Mouse (Mus musculus): ENCODE results near the gene Ppp4r3a.
"Not testable (repeated sequence)": the region's sequence is repeated elsewhere in the genome, so short reads cannot be mapped to it uniquely, and the experiment has no call there.

Ppp4r3a gene

GRCm38 (mm10) chr12:101083076-101083838 lies at the start of gene Ppp4r3a:
Gene Ppp4r3a, minus strand, starts transcription at chr12:101083702.
- DNase-seq (ENCODE audit: low spot score): peak; percentile 94

- DNase-seq (ENCODE audit: low spot score): peak; percentile 79
These were observed 39.5 kb upstream of the Ppp4r3a start for GRCm38 (mm10) chr12:101123013-101123412.

DNA sequence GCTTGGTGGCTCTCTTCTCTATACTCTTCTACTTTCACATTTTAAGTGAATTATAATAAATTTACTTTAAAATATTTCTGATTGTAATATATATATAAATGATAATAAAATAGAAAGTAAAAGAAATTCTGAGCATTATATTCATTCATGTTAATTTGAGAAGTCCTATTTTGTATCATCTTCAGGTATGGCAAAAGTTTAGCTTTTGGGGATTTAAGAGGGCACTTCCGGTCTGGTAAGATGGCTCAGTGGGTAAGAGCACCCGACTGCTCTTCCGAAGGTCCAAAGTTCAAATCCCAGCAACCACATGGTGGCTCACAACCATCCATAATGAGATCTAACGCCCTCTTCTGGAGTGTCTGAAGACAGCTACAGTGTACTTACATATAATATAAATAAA lies 38.6 kb upstream of the Ppp4r3a start:
- DNase-seq (ENCODE audit: low spot score): not testable (repeated sequence)

- not testable (repeated sequence) for DNase-seq (ENCODE audit: low spot score)
These were observed 26.5 kb upstream of the Ppp4r3a start for GRCm38 (mm10) chr12:101109794-101110585.

- DNase-seq (ENCODE audit: low spot score): no peak
These were observed 24.2 kb upstream of the Ppp4r3a start for GRCm38 (mm10) chr12:101107722-101108121.

DNA sequence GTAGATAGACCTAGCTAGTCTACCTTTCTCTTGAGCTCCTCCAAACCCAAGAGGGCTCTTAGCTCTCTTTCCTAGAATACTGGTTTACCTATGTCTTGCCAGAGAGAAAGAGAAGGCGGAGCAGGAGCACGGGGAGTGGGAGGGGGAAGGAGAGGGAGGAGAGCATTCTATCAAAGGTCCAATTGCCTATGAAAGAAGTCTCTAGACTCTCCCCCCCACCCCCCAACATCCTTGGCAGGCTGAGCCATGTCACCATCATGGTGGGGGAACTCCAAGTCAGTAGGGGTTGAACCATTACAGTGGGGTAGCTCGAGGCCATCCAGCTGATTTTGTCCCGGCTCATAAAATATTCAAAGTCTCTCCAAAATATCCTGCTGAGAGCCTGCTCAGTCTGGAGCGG lies 22.1 kb upstream of the Ppp4r3a start:
- DNase-seq (ENCODE audit: low spot score): no peak

DNA sequence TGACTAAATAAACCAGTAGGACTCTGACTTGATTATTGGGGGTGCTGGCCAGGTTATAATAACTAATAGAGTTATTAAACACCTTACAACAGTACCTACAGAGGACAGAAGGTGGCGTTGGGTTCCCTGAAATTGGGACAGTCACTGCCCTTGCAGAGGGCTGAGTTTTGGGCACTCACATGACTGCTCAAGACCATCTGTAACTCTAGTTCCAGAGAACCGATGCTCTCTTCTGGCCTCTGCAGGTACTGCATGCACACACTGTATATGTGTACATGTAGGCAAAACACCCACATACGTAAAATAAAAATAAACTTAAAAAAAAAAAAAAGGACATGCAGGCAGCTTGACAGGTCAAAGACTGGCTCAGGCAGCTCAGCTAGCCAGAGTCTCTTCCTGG lies 19.1 kb upstream of the Ppp4r3a start:
- DNase-seq (ENCODE audit: low spot score): peak; percentile 50

DNA sequence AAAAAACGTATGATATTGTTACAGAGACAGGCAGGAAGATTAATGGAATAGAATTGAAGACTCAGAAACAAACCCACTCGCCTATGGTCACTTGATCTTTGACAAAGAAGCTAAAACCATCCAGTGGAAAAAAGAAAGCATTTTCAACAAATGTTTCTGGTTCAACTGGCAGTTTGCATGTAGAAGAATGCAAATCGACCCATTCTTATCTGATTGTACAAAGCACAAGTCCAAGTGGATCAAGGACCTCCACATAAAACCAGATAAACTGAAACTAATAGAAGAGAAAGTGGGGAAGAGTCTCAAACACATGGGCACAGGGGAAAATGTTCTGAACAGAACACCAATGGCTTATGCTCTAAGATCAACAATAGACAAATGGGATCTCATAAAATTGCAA lies 10.2 kb upstream of the Ppp4r3a start:
- DNase-seq (ENCODE audit: low spot score): not testable (repeated sequence)

GRCm38 (mm10) chr12:101089955-101090354 lies 6.5 kb upstream of the Ppp4r3a start:
- DNase-seq (ENCODE audit: low spot score): no peak

- DNase-seq (ENCODE audit: low spot score): no peak
These were observed 3.9 kb upstream of the Ppp4r3a start for GRCm38 (mm10) chr12:101087406-101087805.

- no peak for DNase-seq (ENCODE audit: low spot score)
These were observed 1.6 kb upstream of the Ppp4r3a start for GRCm38 (mm10) chr12:101084881-101085666.

GRCm38 (mm10) chr12:101084237-101084636 lies 735 bp upstream of the Ppp4r3a start:
- DNase-seq (ENCODE audit: low spot score): no peak

DNA sequence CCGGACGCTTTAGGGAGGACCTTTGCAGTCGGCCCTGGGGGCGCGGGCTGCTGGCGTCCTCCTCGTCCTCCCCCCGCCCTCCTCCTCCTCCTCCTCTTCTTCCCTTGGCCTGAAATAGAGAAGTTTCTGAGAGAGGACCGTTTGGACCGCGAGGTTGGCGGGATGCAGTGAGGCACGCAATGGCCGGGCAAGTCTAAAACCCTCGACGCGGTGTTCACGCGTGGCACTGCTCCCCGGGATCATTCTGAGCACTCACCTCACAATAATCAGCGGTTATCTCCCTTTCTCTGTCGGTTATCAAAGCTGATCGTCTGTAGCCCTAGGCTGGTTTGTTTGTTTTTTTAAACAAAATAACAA lies 315 bp upstream of the Ppp4r3a start:
- DNase-seq (ENCODE audit: low spot score): no peak

- peak; percentile 24 for DNase-seq (ENCODE audit: low spot score)
These were observed 1.0 kb downstream of the Ppp4r3a start for GRCm38 (mm10) chr12:101082296-101083075.

- no peak for DNase-seq (ENCODE audit: low spot score)
These were observed 5.5 kb downstream of the Ppp4r3a start for GRCm38 (mm10) chr12:101077955-101078354.

DNA sequence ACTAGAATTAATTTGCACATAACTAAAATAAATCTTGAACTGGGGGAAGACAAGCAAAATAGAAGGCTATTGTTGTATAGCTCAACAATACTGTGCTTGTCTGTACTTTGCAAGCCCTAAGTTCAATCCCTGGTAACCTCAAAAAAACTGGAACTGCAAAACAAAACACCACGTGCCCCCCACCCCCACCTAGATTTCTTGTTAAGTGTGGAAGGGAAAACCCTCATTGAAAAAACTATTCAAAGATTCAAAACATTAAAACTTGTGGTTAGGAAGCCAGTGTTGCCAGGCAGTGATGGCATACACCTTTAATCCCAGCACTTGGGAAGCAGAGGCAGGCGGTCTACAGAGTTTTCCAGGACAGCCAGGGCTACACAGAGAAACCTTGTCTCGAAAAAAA lies 8.1 kb downstream of the Ppp4r3a start:
- no peak for DNase-seq (ENCODE audit: low spot score)

GRCm38 (mm10) chr12:101074821-101075429 lies 8.6 kb downstream of the Ppp4r3a start:
- no peak for DNase-seq (ENCODE audit: low spot score)

GRCm38 (mm10) chr12:101069813-101070212 lies 13.7 kb downstream of the Ppp4r3a start:
- no peak for DNase-seq (ENCODE audit: low spot score)

DNA sequence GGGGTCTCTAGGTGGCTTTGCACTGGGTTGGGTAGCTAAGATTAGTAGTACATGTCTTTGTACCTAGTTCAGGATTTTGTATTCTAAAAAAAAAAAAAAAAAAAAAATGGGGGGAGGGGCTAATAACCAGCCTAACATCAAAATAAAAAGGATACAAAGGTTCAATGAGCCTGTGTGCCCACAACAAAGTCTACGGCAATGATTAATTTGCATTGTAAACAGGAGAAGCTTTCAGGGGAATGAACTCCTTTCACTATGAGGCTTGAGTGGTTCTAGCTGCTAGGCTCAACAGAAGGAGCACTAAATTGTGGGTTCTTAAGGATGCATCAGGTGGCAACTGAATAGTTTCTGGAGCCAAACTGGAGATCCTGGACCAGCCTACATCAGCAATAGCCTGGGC lies 17.2 kb downstream of the Ppp4r3a start:
- no peak for DNase-seq (ENCODE audit: low spot score)

GRCm38 (mm10) chr12:101039956-101040355 lies 43.5 kb downstream of the Ppp4r3a start:
- no peak for DNase-seq (ENCODE audit: low spot score)

Measured in retina, embryonic 14.5 days (tissue).